Mouse (Mus musculus) kidney, adult 8-10 months (tissue): ENCODE data around the gene Eya4.

ENCODE experiments used
- DNase-seq, 2 experiments: peaks; one replicate each; pipeline ENCODE4 v3.0.0; 2022

Gene Eya4

DNA sequence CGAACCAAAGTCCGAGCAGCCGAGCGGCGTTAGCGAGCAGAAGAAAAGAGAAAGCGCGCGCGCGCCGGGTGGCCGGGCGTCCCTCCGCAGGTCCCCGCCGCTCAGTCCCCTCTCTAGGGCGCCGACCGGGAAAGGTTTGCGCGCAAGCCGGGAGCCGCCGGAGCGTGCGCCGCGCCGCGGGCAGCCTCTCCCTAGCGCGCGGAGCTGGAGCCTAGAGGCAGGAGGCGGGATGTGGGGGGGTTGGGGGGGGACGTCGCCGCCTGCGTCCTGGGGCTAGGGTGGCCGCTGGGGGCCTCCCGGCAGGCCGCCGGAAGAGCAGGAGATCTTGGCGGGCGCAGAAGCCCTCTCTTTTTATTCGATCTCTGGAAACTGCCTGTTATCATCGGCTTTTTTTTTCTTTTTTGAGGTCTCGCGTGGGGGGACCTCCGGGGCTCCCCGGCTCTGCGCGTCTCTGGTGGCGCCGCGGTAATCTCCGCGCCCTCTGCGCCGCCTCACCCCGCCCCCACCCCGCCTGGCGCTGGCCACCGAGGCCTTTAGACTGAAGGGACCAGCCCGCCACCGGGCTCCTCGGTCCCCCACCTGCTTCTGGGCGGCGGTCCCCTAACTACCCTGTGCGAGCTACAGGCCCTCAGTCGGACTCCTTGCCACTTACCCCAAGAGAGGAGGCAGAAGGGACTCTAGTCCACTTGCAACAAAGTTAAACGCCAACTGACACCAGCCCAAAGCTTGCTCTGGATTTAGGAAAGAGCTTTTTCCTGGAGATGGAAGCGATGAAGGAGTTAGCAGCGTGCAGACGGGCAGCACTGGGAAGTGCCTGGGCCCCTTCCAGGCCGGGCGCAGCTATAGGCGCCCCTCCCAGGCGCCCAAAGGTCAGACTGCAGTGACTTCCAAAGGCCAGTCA lies at the start of gene Eya4:
Gene Eya4, minus strand, starts transcription at position 776 of the 901 bp plus-strand sequence.
- no peak for DNase-seq

- no peak for DNase-seq
Measured at GRCm38 (mm10) chr10:23395399-23395798, 44.8 kb upstream of the Eya4 start.

DNA sequence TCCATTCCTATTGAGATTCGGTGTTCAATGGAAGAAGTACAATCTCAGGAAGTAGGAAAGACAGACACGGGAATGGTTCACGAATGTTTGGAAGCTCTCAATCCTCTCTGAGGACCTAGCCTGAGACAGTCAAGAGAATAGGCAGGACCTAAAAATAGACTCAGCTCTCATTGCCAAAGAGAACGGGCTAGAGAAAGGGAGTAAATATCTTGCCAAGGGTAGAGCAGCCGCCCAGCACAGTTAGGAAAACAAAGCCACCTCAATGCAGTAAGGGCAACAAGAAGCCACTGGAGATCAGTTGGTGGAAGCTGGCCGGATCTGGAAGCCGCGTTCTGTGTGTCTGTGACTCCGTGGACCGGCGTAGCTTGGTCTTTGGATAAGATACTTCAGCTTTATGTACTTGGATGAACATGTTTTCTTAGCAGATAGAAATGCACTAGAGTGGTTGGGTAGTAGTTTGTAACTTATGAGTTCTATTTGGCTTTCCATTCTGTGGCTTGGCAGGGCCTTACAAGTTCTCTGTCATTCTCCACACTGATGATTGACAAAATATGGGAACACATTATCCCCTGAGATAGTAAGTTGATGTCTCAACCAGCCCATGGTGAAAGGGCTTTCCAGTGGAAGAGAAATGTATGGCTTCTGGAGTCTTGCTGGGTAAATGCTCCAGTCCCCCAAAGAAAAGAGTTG lies 44.1 kb upstream of the Eya4 start:
- no peak for DNase-seq

DNA sequence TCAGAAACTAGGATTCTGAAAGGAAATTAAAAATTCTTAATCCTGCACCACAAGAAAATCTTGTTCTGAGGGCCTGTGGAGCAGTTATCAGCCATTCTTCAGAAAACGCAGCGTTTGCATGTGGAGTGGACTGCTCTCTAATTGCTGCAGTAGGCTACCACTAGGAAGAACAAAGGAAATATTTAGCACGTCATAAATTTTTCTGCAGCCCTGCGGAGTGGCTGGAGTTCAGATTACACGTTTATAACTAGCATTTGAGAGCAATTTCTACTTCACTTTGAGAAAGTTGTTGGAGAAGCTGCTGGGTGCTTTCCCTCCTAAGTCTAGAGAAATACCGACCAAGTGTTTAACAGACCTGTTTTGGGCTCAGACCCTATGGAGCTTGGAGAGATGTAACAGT lies 43.6 kb upstream of the Eya4 start:
- DNase-seq: no peak

GRCm38 (mm10) chr10:23363866-23364265 lies 13.3 kb upstream of the Eya4 start:
- no peak for DNase-seq

GRCm38 (mm10) chr10:23349392-23350010 lies 1.1 kb downstream of the Eya4 start:
- no peak for DNase-seq

DNA sequence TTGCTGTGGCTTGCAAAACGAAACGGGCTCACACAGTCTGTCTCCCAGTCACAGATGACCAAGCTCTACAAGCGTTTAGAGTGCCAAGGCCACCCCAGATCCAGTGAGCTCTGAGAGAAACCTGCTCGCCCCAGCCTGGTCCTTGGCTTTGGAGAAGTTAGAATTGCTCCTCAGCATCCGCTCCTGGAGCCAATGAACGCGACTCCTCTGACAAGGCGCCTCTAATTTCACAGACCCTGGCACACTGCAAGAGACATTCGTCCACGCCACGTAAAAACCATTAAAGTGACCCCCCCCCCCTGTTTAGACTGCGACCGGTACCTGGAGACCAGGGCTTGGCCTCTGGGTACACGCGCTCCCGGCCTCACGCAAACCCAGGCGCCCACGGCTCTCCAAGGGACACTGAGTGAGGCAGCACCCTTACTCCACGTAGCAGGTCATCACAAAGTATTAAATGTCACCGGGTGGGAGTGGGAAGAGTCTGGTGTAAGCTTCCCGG lies 1.6 kb downstream of the Eya4 start:
- no peak for DNase-seq

GRCm38 (mm10) chr10:23348101-23348892 lies 2.3 kb downstream of the Eya4 start:
- no peak for DNase-seq

GRCm38 (mm10) chr10:23337250-23337649 lies 13.3 kb downstream of the Eya4 start:
- no peak for DNase-seq

DNA sequence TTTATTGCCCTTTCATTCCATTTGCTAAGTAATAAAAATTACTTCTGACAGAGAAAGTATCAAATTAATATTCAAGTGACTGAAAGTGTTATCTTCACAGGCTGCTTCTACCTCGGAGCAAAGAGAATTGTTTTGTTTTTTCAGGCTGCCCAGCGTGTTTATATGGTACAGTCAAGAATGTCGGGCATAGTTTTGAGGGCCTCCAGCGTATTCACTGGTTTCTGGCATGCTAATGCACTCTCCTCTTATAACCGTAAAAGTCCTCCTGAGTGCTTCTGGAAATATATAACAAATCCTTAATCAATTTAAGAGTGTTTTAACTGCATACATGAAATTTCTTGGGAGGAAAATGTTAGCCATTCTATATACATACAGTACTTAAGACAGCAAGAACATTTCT lies 17.8 kb downstream of the Eya4 start:
- DNase-seq: no peak

GRCm38 (mm10) chr10:23327651-23328050 lies 22.9 kb downstream of the Eya4 start:
- DNase-seq: no peak

DNA sequence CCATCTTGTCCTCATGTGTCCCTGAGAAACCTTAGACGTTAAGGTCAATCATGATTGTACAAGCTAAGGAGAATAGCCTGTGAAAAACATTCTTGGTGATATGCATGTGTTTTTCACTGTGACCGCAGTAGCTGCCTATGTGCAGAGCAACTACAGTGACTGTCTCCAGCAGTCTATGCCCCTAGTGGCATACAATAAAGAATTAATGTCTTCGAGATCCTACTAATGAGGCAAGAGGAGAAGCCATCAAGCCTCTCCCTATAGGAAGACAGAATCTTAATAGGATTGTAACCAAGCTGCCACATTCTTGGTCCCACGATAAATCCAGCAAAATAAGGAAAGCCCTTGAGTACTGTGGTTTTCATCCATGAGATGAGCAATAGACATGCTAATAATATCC lies 28.3 kb downstream of the Eya4 start:
- no peak for DNase-seq

GRCm38 (mm10) chr10:23295616-23296015 lies 55.0 kb downstream of the Eya4 start:
- no peak for DNase-seq

- DNase-seq: no peak
Measured at GRCm38 (mm10) chr10:23292495-23292894, 58.1 kb downstream of the Eya4 start.

DNA sequence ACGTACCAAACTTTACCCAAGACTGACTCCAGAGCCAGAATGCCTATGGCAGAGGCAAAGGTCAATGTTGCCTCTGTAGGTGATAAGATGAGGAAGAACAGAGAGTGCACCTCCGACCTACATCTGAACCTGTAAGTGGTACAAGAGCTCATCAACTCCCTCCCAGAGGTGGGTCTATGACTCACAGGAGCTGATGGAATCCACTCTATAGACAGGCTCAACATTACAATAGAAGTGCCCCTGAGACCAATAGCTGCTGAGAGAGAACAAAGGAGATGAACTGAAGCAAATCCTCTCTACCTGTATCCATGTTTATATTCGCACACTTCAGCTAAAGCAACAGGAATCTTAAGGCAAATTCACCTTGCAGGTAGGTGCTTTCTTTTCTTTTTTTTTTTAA lies 73.2 kb downstream of the Eya4 start:
- DNase-seq: no peak

DNA sequence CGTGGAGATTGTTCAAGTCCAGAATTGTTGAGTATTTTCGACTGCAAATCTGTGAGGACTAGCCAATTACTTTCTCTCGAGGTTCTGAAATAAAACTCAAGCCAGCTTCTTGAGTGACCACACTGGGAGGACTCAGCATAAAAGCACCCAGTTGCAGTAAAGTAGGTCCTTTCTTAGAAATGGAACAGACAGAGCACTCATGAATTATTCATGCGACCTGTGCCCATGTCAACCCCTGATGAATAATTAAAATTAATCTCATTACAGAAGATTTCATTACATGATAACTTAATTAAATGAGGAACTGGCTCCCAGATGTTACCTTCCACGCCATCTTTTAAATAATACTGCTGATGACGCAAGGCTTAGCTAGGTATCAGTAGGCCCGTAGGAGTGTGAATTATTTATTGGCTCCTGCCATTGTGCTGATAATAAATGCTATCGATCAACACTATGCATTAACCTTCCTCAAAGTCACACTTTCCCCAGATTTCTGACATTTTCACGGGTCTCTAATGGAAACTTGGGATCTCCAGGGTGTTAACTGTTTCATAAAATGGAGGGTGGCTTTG lies 79.5 kb downstream of the Eya4 start:
- DNase-seq: no peak

- DNase-seq: no peak
Measured at GRCm38 (mm10) chr10:23270502-23270901, 80.1 kb downstream of the Eya4 start.

DNA sequence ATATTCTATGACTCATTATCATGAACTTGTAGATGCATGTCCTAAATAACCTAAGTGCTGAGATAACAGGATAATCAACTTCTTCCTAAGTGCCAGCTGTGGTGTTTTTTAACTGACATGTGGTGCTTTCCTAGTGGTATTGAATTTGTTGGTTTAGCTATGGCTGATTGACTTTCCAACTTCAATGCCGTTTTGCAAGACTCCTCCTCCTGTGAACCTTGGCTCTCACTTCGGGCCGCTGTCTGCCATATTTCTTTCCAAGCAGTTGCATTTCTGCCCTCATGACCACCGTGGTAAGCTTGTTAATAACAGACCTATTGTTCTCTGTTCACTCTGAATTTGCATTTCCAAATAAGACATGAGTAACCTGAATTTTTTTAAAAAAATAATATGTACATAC lies 98.4 kb downstream of the Eya4 start:
- no peak for DNase-seq

GRCm38 (mm10) chr10:23246485-23246884 lies 104.1 kb downstream of the Eya4 start:
- no peak for DNase-seq

GRCm38 (mm10) chr10:23236918-23237317 lies 113.7 kb downstream of the Eya4 start:
- no peak for DNase-seq

DNA sequence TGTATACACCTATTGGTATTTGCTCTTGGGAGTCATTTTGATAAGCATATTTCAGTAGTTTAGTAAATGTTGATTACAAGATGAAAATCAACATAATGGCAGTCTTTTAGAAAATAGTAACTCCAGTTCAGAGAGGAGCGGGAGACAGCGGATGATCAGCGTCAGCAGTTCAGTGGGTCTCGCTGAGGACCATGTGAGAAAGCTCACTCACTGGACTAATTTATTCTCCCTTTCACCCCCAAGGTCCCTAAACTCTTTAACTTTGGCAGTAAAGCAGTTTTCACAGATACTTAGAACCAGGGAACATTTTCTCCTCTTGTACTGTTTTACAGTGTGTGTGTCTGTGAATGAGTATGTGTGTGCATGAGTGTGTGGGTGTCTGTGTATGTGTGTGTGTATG lies 115.2 kb downstream of the Eya4 start:
- no peak for DNase-seq

DNA sequence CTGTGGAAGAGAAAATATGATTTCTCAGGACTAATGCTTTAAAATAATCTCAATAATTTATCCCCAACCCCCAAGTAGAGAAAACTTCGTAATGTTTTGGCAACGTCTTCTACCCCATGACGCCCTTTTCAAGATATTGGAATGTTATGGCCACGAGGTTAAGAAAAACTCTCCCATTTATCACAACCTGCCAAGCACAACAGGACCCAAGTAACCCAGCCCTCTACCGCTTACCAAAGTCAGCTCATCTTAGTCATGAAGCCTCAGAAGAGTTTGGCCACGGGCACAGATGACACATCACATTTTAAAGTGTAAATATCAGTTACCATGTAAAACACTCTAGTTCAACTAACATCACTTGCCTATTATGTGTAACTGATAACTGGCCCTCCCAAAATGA lies 117.2 kb downstream of the Eya4 start:
- peak in 1 of 2 experiments; percentile 1 for DNase-seq
